Mouse (Mus musculus): ENCODE measurements around the gene Ociad2.
"Not testable (repeated sequence)": the region's sequence is repeated elsewhere in the genome, so short reads cannot be mapped to it uniquely, and the experiment has no call there.

GRCm38 (mm10) chr5:73322684-73323083, 18.1 kb downstream of the Ociad2 start:
- not testable (repeated sequence) for TF ChIP-seq CTCF (IDR thresholded peaks at IDR 0.05; ENCODE audit: control insufficient read depth, insufficient read depth, low read length); POLR2A (IDR thresholded peaks at IDR 0.05; ENCODE audit: borderline replicate concordance, control insufficient read depth, low read depth, low read length)
